Mouse (Mus musculus) neutrophil, adult 5-6 weeks (primary cell): ENCODE measurements at regions not wholly inside any gene's neighbourhood (a gene's known extent, or its start where the extent isn't known, plus 50 kb on each side); places are given as distances from the start of the nearest gene placed in this dataset.
"Not testable (repeated sequence)": the region's sequence is repeated elsewhere in the genome, so short reads cannot be mapped to it uniquely, and the experiment has no call there.

ENCODE experiments used
- ATAC-seq: fragments of 151-379, 151-347 bp; 2 replicates; pipeline ENCODE4 v1.8.0; 2017; ENCODE audit warnings: mild to moderate bottlenecking, moderate TSS enrichment; ENCODE audit not compliant: insufficient number of reproducible peaks, poor library complexity, low FRiP score, severe bottlenecking; ENCODE audit errors: extremely low read depth

DNA sequence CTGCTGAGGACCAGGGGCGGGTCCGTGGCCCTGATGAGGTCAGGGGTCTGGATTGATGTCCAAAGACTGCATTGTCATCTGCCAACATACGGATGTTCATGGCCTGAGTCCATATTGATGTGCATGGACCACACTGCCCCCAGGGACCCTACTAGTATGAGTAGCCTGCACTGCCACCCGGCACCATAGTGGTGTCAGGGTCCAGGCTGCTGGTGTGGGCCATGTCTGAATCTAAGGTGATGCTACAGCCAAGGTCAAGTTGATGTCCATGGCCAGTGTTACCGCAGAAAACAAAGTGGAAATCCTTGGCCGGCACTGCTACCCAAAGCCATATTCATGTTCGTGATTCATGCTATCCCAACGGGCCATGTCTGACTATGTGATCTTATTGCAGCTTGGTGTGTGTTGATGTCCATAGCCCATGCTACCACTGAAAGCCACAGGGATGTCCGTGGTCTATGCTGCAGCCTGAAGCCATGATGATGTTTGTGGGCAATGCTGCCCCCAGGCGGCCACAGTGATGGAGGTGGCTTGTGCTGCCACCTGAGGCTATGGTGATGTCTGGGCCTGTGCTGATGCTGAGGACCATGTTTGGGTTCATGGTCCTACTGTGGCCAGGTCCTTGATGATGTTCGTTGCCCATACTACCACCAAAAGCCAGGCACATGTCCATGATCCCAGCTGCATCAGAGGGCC lies 130.5 kb downstream of the Iqub start:
- ATAC-seq = no peak

DNA sequence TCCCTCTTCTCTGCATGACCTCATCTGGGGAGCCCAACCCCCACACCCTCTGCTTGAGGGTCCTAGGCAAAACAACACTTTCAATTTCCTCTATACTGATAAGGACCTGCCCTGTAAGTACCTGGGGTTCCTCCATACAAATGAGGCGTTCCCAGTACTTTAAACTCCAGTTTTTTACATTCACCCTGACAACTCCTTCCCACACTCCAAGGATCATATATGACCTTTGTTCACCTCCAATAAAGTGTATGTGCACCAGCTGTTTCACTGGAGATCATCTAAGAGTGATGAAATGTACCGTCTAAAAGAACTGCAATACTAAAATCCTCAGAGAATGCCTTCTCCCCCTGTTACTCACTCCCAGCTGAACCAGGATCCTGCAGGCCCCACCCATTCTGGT lies 135.0 kb downstream of the Iqub start:
- no peak for ATAC-seq

DNA sequence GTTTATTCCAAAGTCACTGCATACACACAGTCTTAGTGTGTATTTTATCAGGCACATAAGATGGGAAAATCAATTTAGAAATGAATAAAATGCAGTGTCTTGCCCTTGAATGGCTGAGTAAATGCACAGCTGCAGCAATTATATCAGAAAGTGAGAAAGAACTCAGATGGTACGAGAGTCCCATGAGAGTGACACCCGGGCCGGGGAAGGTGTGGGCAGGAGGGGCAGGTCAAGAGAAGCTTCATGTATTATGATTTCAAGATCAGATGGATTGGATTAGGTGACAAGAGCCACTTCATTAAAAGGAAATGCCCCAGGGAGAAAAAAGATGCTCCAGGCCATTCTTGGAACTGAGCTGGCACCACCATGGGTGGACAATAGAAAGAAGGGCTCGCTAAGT lies 138.1 kb downstream of the Iqub start:
- no peak for ATAC-seq

DNA sequence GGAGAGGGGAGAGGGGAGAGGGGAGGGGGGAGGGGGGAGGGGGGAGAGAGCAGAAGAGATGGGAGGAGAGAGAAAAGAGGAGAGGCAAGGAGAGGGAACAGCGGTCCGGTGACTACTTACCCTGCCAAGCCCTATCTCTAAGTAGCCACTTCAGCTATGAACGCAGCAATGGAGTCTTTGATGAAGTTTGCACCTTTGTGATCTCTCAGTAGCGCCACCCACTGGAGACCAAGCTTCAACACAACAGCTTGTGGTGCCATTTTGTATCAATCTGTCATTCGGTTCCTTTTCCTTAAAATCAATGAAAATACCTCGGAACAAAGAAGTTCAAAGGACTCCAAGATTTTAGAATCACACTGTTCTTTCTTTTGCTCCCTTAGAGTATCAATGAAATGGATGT lies 141.7 kb downstream of the Iqub start:
- ATAC-seq = no peak

DNA sequence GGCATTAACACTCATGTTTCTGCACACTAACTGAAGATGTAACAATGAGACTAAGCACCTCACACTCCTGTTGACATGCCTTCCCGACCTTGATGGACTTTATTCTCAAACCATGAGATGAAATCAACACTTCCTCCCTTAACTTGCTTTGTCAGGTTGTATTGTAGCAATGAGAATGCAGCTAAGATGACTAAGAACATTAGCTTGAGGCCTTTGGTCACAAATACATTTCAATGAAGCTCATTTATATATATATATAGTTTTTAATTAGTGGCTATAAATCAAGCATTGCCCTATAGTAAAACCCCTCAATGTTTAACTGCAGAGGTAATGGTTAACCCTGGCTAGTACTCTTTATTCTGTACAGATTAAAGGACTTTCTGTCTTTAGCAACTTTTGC lies 143.2 kb downstream of the Iqub start:
- no peak for ATAC-seq

DNA sequence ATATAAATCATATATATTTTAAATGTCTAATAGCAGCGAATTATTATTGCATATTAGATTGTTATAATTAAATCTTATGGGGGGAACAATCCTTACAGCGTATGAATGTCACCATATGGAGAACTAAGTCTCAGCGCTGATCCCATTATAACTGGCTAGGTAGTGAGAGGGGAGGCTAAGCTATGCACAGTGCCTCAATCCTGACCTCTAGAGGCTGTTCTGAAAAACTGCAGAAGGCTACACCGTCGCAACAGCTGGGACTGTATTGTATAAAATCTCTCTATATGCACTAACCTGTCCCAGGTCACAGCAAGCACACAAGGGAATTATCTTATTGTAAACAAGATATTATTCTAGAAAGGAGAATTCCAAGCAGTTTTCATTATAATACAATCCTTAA lies 164.0 kb downstream of the Iqub start:
- ATAC-seq = peak; percentile 48; the same call in 1 of the 2 replicates

DNA sequence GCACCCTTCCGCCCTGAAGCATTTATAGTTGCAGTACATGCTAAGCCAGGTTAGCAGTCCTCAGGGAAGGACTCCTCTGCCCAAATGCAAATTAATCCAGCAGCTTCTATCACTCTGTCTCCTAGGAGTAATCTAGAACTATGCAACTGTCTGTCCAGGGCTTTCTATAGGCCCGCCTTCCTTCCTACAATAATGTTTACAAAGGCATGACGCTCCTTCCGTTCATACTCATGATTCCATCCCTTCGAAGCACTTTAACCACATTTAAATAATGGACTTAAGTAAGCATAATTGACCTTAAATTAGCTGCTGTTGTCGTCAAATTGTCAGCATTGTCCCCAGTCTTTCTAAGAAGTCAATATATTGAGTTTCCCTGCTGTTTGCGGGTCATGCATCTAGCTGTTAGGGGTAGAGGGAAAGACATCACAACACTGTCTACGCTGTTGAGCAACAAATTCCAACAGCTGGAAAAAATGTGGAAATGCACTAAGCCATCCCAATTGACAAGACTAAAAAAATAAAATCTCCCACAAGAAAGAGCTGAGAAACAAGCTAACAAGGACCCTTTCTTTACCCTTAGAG lies 166.3 kb downstream of the Iqub start:
- no peak for ATAC-seq

DNA sequence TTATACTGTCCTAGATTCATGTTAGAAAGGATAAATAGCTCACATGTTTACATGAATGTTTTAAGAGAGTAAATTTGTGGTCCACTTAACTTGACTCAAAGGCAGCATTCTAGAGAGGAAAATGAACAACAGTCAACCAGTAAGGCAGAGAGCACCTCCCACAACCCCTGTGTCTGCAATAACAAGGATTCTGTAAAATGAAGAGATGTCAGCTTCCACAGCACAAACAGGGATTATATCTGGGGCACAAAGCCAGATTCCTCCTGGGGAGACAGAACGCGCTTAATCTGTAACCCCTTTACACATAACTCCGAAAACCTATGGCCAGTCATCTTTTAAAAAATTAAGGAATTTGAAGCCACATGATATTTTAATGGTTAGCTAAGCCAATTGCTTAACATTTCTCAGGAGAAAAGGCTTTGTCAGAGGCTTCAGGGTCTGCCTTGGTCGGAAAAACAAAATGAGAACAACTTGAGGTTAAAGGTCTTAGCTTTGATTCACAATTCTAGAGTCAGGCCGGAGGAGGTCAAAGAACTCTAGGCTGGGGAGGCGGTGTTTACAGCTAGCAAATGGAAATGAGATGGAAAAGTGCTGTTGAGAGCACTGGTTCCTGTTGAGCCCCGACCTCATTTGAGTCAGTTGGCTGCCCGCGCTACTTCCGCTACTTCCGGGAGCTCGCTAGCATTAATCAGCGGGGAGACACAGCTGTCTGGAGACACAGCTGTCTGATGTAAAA lies 167.0 kb downstream of the Iqub start:
- 0 out of 2 replicates have a peak, but pooled peaks have one; percentile 13 for ATAC-seq

DNA sequence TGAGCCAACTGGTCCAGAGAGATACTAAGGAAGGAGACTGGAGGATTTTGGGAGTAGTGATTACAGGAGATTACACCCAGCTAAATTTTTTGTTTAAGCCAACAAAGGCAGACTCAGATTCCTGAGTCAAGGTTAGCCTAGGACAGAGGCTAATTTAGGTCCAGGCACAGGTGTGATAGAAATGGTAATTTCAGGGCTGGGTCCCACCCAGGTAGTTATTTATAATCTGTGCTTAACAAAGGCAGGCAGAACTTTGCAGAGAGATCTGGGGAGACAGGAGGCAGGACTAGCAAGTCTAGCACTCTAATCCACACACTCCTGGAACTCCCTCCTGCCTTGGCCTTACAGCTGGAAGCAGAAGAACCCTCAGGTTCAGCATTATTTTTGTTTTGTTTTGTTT lies 172.4 kb downstream of the Iqub start:
- ATAC-seq = no peak

DNA sequence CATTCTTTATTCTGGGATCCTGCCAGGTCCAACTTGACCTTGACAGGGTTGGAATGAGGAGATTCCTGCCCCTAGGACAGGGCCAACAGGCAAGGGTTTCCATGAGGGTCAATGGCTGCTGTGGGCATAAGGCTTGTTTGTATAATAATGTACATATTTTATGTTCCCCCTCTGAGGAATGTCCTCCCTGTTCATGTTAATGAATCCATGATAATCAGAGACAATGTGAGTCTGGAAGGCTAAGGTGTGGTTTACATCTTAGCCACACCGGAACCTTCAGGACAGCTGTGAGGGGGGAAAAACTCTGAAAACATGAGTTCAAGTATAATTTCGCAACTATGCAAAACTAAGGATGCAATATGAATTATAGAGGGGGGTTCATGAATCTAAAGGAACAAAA lies 172.8 kb downstream of the Iqub start:
- no peak for ATAC-seq

DNA sequence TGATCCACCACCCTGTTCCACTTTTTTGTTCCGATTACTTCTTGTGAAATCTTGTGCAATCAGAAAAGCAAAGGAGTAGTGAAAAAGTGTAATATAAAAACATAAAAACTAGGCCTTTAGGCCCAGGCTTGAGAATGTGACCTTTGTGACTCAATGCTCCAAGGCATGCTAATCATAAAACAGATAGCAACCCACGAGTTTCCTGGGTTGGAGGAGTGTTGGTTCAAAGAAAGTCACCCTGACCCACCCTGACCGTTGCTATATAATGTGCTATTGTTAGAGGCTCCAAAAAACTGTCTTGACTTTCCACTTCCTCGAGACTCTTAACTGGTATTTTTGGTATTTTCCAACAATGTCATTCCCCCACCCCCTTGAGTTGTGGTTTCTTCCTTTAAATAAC lies 172.2 kb upstream of the Slc13a1 start:
- not testable (repeated sequence) for ATAC-seq

DNA sequence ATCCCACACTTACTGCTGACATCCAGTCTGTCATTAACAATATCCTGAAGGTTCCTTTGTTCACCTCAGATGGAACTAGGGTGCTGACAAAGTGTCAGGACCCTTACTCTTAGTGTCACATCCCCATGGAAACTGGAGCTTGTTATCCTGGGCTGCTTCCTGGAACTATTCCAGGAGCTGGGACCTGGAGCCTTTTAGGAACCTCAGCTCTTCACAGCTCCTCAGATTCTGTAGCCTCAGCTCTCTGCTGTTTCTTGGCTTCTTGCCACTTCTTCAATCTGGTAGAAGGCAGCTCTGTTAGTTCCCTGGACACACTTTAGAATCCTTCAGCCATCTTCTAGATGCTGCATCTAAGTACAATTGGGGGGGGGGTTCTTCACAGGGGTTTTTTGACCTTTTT lies 157.3 kb upstream of the Slc13a1 start:
- no peak for ATAC-seq

DNA sequence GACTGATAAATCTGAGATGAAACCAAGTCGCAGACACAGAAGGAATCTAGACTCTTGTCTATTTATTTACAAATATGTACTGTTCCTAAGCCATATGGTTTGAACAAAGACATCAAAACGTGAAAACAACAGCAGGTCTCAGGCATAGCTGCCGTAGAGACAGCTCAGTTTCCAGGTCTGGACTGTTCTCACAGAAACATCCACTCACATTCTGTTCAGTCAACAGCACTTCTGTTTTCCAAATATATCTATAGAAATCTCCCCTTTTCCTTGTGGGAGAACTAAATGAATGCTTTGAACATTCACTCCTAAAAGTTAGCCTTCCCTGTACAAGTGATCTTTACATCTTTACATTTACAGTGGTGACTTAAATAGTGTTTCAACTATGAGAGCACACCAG lies 156.8 kb upstream of the Slc13a1 start:
- ATAC-seq = no peak

DNA sequence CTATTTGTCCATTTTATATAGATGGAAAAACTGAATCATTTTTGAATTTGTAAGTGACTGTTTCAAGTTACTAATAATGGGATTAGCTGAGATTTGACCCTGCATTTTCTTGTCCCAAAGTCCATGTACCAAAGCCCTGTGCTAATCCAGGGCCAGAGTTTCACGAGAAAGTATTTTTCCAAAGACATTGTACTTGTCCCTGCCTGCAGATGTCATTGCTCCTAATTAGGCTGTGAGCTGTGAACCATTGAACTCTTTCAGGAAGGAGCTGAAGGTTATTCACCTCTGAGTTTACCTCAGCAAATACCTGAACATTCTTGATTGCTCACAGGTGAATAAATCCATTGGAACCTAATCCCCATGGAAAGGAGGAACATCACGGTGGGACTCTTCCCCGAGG lies 154.5 kb upstream of the Slc13a1 start:
- ATAC-seq = no peak

DNA sequence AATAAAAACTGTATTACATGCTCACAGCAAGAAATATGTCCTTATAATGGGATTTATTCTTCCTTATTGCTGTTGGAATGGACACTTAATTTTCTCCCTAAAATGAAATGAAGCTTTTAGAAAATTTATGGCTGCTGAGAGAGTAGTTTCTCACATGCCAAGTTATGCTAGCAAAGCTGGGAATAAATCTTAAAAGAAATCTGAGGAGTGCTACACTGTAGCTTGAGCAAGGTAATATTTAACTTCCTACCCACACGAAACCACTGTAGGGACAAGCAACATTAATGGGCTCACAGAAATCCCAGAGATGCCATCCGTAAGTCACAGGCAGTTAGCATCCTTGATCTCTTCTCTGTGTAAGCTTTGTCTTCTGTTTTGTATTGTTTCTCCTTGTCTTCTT lies 151.0 kb upstream of the Slc13a1 start:
- no peak for ATAC-seq

DNA sequence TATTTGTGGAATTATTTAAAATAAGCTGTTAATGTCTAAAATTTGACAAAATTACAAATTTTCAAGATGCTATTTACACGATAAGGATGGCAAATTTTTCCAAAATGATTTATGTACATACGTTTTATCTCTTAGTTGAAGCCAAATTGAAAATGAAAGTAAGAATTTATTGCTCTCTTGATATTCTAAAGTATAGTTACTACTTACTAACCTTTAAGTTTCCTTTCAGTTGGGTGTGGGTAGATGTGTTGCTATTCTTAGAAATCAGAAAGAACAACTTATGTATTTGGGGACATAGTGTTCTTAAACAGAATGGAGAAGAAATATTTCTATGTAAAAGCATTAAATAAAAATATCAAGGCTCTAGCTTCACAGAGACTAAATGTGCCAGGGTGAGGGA lies 142.8 kb upstream of the Slc13a1 start:
- ATAC-seq = no peak

DNA sequence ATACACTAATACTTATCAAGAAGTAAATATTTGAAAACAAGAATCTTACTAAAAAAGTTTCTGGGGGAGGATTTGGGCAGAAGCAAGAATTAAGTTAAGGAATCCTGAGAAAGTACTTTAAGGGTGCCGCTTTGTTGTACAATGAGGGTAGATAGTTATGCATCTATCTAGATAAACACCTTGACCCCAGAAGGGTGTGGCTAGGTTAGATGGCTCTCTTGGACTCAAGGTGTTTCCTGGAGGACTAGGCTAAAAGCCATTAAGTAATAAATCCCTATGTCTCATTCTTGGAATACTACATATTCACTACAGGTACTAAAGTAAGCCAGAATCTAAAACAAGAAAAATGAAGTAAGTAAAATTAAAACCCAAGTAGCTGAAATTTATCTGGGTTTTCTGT lies 141.9 kb upstream of the Slc13a1 start:
- no peak for ATAC-seq

DNA sequence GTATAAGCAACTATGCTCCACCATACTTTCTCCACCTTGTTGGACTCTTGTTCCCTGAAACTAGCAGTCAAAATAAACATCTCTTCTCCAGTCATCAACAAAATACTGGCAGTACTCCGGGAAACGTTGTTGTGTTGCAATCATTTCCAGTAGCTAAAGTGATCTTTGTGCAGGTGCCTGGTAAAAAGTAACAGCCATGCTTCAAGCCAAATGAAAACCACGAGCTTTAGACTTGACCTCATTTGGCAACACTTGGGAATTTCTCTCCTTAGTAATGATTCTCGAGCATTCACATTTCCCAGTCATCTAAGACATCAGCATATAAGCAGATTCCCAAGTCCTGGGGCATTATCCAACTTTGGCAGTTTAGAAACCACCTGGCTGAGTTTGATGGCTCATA lies 133.8 kb upstream of the Slc13a1 start:
- no peak for ATAC-seq

DNA sequence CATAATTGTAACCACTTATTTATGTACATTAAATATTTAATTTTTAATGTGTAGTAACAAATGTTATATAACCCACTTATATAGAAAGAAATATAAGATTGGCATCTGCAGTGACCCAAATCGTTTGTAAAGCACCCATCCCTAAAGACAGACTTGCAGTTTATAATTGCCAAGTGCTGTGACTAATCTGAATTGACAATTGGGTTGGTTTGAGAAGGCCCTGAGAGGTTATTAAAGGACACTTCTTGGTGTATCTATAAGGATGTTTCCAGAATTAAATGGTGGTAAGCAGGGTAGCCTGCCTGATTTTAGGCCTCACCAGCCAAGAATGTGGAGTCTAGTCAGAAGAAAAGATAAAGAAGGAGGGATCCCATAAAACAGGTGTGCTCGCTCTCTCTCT lies 133.3 kb upstream of the Slc13a1 start:
- no peak for ATAC-seq

DNA sequence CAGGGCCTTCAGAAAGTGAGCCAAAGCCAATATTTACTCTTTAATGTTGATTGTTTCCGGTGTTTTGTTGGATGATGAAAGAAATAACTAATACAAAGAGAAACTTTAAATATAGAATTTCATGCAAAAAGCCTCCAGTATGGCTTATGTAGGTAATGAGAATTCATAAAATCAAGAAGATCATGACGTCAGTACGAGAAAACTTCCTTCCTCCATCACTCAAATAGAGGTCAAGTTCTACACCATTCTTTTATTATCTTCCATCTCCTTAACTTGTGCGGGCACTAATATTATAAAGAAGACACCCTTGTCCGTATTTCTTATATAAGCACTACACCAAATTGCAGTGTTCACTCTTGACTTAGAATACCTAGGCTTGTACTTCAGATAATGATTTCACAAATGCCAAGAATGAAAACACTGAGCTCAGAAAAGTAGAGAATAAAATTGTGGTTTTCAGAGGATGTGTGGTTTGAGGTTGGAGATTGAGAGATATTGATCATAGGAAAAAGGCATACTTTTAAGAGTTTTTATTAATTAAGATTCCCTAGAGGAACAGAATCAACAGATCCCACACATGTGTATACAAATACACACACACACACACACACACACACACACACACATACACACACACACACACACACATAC lies 130.8 kb upstream of the Slc13a1 start:
- no peak for ATAC-seq
